Mouse (Mus musculus) E14TG2a.4 (cell line): ENCODE data around the gene Lingo3.

Experiments used
- H3K27me3 ChIP-seq: 2 replicates; pipeline ENCODE4 v1.6.1; 2014; ENCODE audit warnings: low read length, control low read depth; ENCODE audit not compliant: insufficient read depth
- H3K36me3 ChIP-seq: 2 replicates; pipeline ENCODE4 v1.6.1; 2014; ENCODE audit warnings: low read length, control low read depth; ENCODE audit not compliant: insufficient read depth
- H3K4me1 ChIP-seq: replicated peaks from 2 replicates; pipeline ENCODE4 v1.6.1; 2014; ENCODE audit warnings: low read depth, low read length, control low read depth
- H3K4me3 ChIP-seq: replicated peaks from 2 replicates; pipeline ENCODE4 v1.5.1; 2014; ENCODE audit warnings: mild to moderate bottlenecking, low read length
- H3K9me3 ChIP-seq: 2 replicates; pipeline ENCODE4 v1.6.1; 2014; ENCODE audit warnings: low read length, control low read depth
- CTCF ChIP-seq: conservative IDR thresholded peaks from 2 replicates; pipeline ENCODE4 v1.5.1; 2014; ENCODE audit warnings: low read length
- NANOG ChIP-seq: IDR thresholded peaks from 2 replicates; pipeline ENCODE4 v1.6.1; 2014; ENCODE audit warnings: borderline replicate concordance, low read length, mixed read lengths
- POU5F1 ChIP-seq: IDR thresholded peaks from 2 replicates; pipeline ENCODE4 v1.6.1; 2014; ENCODE audit warnings: low read length, borderline replicate concordance

Gene Lingo3

DNA sequence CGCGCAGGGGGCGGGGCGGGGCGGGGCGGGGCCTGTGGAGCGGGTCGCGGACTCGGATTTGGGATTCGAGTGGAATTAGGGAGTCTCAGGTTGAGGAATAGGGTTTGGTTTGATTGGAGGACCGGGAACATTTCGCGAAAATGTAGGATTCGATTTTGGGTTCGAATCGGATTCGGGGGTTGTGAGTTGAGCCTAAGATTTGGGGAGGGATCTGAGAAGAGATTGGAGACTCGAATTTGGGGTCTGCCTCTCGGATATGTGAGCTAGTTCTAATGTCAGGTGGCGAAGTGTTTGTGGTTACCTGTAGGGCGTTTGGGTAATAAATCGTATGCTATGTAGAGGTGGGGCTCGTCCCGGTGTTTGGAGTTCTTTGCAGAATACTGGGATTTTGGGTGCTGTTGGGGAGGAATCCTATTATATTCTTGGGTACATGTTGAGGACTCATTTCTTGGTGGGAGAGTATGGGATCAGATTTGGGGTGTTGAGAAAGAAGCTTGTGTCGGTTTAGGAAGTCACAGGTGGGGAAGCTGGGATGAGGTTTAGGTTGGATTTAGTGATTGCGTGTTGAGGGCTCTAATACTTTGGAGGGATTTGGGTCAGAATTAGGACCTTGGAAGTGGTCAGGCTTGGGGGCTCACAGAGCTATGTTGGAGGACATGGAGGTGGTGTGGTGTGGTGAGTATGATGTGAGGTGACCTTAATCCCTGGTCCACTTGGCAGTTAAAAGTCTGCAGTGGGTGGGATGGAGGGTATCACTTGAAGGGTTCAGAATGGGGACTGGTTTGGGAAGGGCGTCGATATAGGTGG lies 16.6 kb downstream of the Lingo3 start:
- H3K27me3 ChIP-seq: peaks cover 2% of the 10 kb centered on the region
- peak overlapping the region; percentile 89 for H3K4me3 ChIP-seq
- TF ChIP-seq CTCF (no peak), POU5F1 (no peak), NANOG (no peak)
- no peaks in the 10 kb centered on the region for H3K9me3 ChIP-seq
- H3K36me3 ChIP-seq: peaks cover 36% of the 10 kb centered on the region
- H3K4me1 ChIP-seq: peaks cover 64% of the 10 kb centered on the region

DNA sequence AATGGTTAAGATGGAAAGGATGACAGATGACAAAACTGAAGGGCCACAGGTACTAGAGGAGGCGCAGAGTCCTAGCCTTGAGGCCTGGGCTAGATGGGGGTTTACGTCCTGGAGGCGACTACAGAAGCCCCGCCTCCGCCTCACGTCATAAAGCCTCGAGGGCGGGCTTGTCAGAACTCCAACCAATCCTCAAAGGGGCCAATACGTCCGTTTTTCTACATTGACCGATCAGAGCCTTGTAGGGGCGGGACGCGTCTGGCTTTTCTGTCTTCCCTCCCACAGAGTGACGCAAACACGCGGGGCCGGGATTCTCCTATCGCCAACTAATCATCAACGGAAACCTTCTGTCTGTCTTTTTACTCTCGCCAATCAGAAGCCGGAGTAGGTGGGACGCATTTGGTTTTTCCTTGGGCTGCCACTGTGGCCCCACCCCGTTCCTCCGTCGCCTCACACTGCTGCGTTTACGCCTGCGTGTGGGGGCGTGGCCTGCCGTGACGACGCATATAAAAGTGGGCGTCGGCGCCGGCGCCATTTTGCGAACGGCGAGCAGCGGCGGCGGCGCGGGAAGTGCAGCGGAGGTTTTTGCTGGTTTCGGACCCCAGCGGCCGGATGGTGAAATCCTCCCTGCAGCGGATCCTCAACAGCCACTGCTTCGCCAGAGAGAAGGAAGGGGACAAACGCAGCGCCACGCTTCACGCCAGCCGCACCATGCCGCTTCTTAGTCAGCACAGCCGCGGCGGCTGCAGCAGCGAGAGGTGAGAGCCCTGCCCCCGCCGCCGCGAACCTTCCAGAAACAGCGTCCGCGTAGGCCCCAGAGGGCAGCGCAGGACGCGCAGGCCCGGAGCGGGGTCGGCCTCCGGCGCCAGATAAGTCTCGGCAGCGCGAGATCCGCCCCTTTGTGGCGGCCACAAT lies 17.4 kb downstream of the Lingo3 start, which contains the start of gene Oaz1:
TSS of gene Oaz1 (plus strand) at position 506 of the 912 bp plus-strand sequence.
- H3K27me3 ChIP-seq: no peaks in the 10 kb centered on the region
- H3K4me1 ChIP-seq: peaks cover 58% of the 10 kb centered on the region
- H3K36me3 ChIP-seq: peaks cover 36% of the 10 kb centered on the region
- no peaks in the 10 kb centered on the region for H3K9me3 ChIP-seq
- H3K4me3 ChIP-seq: peak within 1 kb of the TSS; percentile 89
- TF ChIP-seq CTCF (no peak), POU5F1 (no peak), NANOG (no peak)

DNA sequence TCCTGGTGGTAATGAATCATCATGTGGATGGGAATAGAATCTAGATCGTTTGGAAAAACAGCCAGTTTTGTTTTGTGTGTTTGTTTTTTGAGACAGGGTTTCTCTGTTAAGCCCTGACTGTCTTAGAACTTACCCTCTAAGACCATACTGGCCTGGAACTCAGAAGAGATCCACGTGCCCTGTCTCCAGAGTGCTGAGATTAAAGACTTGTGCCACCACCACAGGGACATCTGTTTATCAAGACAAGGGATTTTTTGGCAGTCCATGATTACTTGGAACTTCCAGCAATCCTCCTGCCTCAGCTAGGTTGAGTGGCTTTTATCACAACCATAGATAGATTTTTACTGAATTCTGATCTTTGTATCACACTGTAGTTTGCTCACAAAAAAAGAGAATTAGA lies 19.0 kb downstream of the Lingo3 start:
- no peak overlapping the region for H3K4me3 ChIP-seq
- no peaks in the 10 kb centered on the region for H3K9me3 ChIP-seq
- no peak for TF ChIP-seq CTCF
- TF ChIP-seq POU5F1: no peak
- no peak for TF ChIP-seq NANOG
- no peaks in the 10 kb centered on the region for H3K27me3 ChIP-seq
- peaks cover 43% of the 10 kb centered on the region for H3K4me1 ChIP-seq
- H3K36me3 ChIP-seq: peaks cover 25% of the 10 kb centered on the region

DNA sequence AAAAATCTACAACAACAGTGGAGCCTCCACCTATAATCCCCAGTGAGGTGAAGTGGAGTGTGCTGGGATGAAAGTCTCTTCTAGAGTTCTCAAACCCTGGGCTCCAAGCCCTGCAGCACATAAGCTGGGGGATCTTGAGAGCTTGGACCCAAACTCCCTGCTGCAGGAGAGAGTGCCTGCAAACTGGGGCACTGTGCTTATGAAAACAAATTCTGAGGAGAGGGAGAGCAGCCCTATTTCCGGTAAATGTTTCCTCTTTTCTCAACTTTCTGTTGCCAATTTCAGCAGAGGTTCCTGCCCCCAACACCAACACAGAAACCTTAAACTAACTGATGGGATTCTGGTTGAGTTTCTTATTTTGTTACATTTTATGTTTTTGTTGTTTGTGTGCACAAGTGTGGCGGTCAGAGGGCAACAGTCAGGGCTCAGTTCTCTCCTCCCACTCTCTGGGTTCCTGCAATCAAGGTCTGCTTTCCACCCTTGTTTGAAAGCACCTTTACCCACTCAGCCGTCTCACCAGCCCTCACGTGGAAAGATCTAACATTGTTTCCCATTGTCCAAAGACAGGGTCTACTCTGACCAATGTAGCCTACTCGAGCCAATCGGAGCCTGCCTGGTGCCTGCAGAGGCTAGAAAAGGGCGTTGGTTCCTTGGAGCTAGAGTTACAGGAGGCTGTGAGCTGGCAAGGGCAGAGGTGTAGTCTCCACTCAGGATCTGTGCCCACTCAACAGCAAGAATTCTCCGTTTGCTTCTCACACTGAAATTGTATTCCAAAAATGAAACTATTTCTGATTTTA lies 19.8 kb downstream of the Lingo3 start:
- H3K4me3 ChIP-seq: peak overlapping the region; percentile 49; the same call in 1 of the 2 replicates
- no peaks in the 10 kb centered on the region for H3K9me3 ChIP-seq
- TF ChIP-seq NANOG (no peak), POU5F1 (no peak), CTCF (no peak)
- no peaks in the 10 kb centered on the region for H3K27me3 ChIP-seq
- H3K36me3 ChIP-seq: peaks cover 18% of the 10 kb centered on the region
- peaks cover 36% of the 10 kb centered on the region for H3K4me1 ChIP-seq

DNA sequence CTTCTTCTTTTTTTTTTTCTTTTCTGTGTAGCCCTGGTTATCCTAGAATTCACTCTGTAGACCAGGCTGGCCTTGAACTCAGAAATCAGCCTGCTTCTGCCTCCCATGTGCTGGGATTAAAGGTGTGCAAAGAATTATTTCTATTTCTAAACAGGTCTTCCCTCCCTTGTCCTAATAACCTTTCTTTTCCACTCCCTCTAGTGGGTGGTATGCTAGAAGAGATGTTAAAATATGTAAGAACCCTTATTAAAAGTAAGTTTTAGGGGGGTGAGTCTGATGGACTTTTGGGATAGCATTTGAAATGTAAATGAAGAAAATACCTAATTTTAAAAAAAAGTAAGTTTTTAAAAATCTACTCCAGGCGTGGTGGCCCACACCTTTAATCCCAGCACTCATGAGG lies 20.5 kb downstream of the Lingo3 start:
- Histone ChIP-seq H3K4me3 (no peak overlapping the region), H3K9me3 (no peaks in the 10 kb centered on the region), H3K4me1 (peaks cover 35% of the 10 kb centered on the region), H3K27me3 (no peaks in the 10 kb centered on the region), H3K36me3 (peaks cover 12% of the 10 kb centered on the region)
- TF ChIP-seq CTCF: no peak
- no peak for TF ChIP-seq NANOG
- TF ChIP-seq POU5F1: no peak

DNA sequence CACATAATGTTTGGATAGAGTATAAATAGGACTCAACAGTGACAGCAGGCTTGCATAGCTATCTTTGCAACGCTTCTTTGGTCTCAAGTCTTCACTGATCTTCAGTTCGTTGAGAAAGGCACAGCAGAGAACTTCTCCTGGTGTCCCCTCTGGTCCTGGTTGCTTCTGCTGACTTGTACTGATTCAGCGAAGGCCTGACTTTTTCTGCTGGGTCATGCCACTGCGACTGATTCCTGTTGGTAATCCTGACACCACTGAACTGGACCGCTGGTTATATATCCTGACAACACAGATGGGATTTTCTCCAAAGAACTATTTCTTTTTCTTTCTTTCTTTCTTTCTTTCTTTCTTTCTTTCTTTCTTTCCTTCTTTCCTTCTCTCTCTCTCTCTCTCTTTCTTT lies 21.3 kb downstream of the Lingo3 start:
- Histone ChIP-seq H3K4me1 (peaks cover 27% of the 10 kb centered on the region), H3K9me3 (no peaks in the 10 kb centered on the region), H3K27me3 (no peaks in the 10 kb centered on the region), H3K36me3 (peaks cover 4% of the 10 kb centered on the region), H3K4me3 (no peak overlapping the region)
- TF ChIP-seq CTCF (no peak), POU5F1 (no peak), NANOG (no peak)

DNA sequence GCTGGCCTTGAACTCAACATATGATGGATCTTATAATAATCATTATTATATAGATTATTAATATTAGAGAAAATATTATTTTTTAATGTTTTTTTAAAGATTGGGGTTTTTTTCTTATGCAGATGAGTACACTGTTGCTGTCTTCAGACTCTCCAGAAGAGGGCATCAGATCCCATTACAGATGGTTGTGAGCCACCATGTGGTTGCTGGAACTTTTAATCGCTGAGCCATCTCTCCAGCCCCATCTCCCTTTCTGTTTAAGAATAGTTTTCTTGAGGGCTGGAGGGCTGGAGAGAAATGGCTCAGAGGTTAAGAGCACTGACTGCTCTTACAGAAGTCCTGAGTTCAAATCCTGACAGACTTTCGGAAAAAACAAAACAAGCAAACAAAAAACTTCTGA lies 21.8 kb downstream of the Lingo3 start:
- TF ChIP-seq CTCF (peak; percentile 55), NANOG (no peak)
- H3K36me3 ChIP-seq: no peaks in the 10 kb centered on the region
- no peaks in the 10 kb centered on the region for H3K9me3 ChIP-seq
- no peak overlapping the region for H3K4me3 ChIP-seq
- H3K4me1 ChIP-seq: peaks cover 24% of the 10 kb centered on the region
- no peaks in the 10 kb centered on the region for H3K27me3 ChIP-seq
